Mouse (Mus musculus) brain, adult 2 months (tissue): ENCODE data around the gene Gm17304.

Source experiments
- DNase-seq: peaks from one replicate; pipeline ENCODE4 v3.0.0; 2011; ENCODE audit warnings: low read depth, low spot score

Gene Gm17304

DNA sequence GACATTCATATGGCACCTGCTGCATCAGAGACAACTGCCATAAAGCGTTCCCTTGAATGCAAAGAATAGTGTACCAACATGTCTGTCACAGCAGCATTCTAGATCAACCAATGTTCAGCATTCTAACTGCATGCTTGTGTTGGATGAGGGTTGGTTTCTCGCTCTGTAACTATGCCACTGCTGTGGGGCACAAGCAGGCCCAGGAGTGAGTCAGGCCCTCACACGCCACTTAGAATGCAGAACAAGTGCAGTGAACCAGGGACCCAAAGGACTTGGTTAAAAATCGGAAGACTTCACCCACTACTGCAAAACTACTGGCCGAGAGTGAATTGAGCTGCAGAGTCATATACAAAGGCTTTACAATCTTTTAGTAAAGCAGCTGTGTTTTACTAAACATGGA lies 13.3 kb downstream of the Gm17304 start:
- no peak for DNase-seq

DNA sequence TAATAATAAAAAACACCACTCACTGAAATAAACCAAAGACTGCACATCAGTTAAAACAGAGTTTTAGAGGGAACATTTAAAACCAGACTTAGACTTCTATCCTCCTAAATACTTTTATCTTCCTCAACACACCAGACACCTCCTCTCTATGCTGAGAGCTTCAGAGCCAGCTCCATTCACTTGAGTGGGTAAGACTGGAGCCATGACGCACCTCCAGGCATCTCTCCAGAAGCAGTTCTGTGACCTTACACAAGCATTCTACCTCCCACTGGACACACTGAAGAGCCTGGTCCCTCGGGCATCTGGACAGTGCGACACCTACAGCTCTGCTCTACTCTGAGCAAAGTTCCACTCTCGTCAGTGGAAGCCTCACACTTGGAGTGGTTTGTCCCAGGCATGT lies 14.4 kb downstream of the Gm17304 start:
- DNase-seq, result peak; percentile 73

DNA sequence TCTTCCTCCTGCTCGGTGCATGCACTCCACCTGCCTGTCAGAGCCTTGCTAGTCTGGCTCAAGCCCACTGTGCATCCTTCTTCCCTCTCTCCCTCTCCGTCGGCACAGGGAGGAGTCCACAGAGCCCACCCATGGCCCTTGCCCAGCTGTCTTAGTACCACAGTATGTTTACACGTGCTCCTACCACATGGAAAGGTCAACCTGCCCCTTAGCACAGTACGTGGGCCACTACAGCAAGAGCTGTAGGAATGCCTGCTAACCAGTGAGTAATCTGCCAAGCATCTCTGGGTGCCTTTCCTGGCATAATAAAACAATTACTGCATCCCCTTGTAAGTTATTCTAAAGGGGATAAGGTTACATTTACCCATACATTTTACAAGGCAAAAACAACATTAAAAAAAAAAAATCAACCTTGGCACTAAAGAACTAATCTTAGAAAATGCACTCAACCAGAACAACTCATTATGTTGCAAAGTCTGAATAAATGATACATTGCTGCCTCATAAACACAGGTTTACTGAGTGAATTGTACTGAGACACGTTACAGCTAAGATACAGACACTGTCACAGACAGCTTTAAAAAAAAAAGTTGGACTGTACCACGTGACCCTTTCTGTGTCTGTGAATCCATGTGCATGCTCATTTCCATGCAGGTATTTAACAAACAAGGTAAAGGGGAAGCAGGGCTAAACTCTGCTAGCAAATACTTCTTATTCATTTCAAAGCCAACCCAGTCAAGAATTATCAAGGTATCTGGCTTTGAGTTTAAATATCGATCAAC lies 19.7 kb downstream of the Gm17304 start:
- DNase-seq, result no peak

DNA sequence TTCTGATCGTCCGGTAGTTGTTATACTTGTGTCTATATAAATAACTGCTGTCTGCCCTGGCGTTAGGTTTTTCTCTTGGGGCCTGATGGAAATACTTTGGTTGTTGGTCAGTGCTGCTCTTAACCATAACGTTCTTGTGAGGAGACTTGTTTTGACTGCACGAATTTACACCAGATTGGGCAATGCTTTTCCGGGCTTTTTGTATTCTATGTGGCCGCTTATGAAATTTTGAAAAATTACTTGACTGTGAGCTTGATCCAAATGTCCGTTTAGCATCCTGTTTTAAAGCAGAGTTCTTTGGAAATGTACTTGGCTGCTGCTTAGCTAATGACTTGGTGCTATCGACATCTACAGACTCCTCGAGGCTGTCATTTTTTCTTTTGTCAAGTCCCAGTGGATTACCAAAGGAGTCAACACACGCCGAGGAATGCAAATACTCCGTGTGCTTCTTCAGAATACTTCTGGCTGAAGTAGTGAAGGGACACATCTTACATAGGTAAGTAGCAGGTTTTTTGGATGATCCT lies 27.6 kb downstream of the Gm17304 start:
- DNase-seq, result no peak

DNA sequence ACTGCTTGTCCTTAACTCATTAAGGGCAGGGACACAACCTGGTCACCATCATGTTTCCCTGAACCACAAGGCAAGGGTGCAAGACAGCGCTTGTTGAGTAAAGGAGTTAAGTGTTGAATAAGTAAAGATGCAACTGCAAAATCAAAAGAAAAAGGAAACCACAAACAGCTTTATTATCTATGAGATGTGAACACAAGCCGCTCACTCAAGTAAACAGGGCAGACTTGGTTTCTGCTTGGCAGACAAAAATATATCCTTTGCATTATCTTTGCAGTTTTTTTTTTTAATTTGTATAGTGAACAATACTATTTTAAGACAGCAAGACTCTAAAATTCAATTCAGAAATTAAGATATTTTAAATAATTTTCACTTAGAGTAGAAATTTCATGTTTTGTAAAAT lies 30.7 kb downstream of the Gm17304 start:
- no peak for DNase-seq

DNA sequence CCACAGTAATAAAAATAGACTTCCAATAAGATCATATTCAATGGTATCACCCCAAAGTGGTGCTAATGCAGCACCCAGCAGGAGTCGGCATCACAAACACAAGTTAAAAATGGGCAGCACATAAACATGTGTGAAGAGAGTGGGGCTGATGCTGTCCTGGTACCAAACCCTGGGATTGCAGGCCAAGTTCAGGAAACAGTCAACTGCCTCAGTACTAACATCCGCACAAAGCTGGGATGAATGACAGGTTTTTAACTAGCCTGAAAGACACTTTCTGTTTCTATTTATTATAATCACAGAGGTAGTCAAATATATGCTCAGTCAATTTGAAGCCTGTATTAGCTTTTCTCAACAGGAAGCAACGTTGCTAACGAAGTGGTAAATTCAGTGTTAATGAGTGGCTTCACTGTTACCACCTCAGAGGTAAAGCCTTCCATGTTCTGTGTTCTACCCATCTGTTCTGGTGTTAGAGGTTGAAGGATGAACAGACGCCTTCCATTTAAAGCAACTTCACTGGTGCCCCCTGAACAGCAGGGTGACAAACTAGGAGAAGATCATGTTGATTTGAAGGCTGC lies 31.4 kb downstream of the Gm17304 start:
- DNase-seq, result peak; percentile 43

DNA sequence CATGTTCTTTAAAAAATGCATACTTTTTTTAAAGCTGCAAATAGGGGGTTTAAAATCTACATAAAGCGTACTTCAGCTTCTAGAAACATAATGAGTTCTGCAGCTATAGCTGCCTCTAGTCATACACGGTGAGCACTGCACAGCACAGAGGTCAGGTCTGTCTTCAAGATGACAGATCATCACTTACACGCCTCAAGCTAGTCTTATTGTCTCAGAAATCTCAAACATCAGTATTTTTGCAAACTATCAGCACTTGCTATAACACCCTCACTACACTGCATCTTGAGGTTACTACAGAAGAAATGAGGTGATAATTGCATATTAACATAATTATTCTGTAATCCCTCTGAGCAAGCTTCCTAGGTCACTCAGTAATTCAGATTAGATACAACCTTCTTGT lies 33.0 kb downstream of the Gm17304 start:
- DNase-seq, result no peak

DNA sequence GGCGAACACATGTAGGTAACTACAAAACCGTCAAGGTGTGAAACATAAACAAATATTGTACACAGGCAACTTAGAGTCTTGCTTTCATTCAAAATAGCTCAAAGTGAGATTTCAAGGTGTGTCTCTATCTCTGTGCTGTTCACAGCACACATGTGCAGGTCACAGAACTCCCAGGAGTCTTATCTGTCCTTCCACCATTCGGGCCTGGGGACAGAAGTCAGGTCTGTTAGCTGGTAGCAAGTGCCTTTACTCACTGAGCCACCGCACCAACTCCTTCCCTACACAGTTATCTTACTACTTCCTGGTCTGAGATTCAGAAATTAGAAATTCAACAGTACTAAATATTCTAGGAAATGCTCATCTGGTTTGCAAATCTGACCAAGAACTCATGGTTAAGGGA lies 34.5 kb downstream of the Gm17304 start:
- no peak for DNase-seq

DNA sequence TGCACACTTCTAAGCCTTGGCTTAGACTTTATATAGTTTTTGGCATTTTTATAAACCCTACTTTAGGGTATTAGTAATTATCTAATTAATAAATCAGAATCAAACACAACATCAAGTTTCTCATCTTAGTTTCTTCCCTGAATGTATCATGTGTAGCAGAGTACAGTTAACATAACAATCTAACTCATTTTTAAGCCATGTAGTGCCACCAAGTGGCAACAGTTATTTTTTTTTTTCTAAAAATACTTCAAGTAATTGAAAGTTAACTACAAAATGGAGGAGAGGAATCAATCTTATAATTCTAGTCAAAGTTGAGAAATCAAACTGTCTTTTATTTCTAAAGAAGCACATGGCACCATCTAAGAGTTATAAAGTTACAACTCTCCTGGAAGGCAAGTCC lies 40.5 kb downstream of the Gm17304 start:
- no peak for DNase-seq

DNA sequence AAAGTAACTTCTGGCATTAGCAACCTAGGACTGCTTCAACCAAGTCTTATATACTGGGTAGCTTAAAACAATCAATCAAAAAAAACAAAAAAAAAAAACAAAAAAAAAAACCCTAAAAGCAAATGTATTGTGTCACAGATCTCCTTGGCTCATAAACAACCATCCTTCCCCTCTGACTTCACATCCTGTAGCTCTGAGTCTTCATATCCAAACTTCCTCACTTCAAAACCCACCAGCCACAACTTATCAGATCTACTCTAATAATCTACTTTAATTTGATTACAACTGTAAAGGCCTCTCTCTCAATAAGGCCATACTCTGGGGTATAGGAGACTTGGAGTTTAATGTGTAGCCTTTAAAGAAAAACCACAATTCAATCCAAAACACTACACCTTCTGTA lies 41.1 kb downstream of the Gm17304 start:
- DNase-seq, result no peak

DNA sequence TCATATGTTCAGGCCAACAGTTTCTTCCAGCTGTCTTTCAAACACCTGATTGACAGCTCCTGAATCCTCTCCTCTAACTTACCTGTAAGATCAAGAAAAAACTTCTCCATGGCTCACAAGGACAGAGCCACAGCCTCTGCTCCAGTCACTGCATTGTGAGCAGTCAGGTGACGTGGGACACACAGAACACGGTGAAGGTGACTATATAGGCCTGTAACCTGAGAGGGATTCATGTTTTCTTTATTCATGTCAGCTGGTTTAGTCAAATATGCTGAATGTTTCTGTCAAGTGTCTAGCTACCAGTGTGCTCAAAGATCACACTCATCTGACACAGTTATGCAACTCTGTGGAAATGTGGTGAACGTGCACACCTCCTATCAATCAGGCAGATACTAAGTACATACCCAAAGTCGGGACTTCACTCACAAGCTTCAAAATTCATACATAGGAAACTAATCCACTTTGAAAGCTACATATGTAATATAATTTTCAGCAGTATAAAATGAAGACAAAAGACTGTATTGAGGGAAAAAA lies 43.4 kb downstream of the Gm17304 start:
- DNase-seq, result no peak

DNA sequence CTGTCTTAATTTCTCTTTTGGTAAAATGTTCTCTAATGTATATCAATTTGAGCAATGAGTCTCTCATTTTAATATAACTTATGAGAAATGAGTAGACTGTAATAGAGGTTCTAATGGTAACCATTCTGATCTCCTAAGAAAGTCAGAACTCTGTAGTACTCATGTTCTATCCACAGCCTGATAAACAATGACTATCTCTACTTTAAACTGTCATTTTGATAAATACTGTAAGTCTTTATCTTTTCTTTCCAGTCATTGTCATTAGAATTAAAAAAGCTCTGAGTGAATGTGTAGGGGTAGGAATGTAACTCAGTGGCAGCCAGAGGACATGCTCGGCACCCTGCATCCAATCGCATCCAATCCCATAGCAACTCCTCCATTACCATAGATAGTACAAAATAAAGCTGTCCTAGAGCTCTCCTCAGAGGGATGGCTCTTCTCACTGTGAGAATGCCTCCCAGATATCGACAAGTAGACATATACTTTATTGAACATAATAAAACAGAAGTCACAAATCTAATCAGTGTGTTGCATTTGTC lies 44.0 kb downstream of the Gm17304 start:
- no peak for DNase-seq
